Mouse (Mus musculus) gonadal fat pad, adult 2 months (tissue): Measurements from ENCODE around the gene Alcam. TPM values are rescaled to one million over a fixed set of nuclear protein-coding genes. Genes with fewer than 3 reads are reported as not detected.

Source experiments
- DNase-seq: peaks from one replicate; pipeline ENCODE4 v3.0.0-alpha.2; 2012; ENCODE audit warnings: low read depth
- polyA plus RNA-seq: library from polyadenylated mRNA; depleted of rRNA; stranded (reverse); fragments of >200 nt; gene quantifications from 2 replicates; pipeline ENCODE4 v1.2.3, GENCODE M21; 2012

Gene Alcam
- polyA plus RNA-seq, 1 experiment = 29.5 TPM

DNA sequence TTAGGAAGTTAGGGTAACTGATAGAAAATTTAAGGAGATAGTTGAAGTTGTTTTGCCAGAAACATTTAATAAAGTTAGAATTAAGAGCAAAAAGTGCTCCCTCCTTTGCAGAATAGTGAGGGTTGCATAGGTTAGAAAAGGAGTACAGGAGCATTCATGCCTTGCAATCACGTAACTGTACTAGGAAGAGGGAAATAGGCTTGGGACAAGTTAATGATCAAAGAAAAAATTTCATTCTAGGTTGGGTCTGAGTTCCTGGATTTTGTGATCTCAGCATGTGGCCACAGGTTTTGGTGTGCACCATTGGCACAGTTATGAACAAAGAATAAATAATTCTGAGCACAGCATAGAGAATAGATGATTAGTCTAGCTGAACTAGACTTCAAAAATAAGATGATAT lies 192.1 kb downstream of the Alcam start:
- no peak for DNase-seq

DNA sequence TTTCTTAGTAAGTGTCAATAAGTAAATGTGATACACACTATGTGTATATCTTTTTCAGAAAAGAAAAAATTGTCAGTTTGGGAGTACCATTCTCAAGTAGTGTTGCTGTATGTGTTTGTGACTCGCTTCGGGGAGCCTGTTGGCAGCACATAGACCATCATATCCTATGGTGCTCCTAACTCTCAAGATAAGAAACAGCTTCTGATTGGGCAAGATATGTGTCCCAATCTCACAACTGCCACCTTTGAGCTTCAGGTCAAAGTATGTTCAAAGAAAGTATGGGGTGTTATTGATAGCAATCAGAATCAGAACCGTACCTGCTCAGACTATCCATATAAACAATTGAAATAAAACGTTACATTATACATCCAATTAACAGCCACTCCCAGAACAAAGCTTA lies 202.9 kb downstream of the Alcam start:
- DNase-seq = no peak

DNA sequence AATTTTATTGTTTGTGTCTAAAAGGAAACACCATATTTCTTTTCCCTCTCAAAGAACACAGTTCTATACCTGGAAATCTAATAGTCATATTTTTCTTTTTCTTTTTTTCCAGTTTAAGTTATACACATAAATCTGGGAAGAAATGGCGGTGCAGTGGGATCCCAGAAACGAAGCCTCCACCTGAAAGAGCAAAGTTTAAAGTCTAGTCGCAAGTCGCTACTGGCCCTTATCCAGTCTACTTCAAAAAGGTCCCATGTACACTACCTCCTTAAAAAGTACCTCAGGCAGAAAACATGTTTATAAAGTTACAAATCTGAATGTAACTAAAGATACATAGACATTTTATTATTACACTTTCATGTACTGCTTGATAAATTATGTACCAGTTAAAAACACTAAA lies 203.7 kb downstream of the Alcam start:
- DNase-seq = no peak

DNA sequence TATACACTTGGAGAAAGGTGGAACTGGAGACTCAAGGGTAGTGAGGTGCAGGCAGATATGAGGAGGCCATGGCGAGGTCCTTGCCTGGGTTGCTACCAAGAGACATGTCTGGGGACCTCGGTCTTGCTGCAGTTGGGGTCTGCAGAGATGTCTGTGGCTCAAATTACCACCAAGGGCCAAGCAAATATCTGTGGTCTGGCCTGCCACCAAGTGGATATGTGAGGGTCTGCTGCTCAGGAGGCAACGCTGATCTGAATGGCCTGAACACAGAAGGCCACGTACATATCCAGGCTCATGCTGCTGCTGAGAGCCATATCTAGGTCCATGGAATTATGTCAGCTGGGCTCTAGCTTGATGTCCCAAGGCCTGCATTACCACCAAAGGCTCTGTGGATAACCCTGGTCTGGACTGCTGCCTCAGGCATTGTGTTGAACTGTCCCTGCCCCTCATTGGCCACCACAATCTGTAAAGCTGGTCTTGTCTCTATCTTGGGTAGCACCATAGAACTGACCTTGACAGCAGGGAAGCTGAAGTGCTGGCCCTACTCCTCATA lies 210.4 kb downstream of the Alcam start:
- no peak for DNase-seq

DNA sequence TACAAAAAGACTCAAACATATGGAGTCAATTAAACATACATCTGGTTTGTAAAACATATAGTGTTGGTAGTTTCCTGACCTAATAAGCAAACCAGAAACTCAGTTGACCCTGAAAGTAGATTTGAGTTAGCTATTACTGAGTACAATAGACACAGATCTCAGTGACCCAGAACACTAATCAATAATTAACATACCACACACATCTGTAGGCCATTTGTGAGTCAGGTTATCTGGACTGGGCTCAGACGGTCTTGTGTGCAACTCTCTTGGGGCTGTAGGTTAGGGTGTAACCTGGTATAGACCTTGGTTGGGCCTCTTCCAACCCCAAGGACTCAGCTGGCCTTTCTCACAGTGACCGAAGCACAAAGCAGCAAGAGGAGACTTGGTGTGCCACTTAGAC lies 211.7 kb downstream of the Alcam start:
- DNase-seq = no peak

DNA sequence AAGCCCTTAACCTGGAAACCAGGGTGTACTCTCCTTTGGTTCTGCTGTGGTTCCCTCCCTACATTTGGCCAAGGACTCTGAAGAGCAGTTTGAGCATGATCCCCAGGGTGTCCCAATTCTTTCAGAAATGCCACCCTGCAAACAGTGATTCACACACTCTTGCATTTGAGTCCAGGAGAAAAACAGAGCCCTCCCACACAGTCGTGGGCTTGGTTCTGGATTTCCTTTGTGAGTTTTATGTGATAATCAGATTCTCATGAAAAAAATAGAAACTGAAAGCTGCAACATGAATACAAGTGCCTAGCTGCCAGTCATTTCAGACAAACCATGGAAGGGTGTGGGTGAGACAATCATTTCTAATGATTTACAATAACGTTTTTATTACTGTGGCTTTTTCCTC lies 223.9 kb downstream of the Alcam start:
- peak; percentile 17 for DNase-seq

DNA sequence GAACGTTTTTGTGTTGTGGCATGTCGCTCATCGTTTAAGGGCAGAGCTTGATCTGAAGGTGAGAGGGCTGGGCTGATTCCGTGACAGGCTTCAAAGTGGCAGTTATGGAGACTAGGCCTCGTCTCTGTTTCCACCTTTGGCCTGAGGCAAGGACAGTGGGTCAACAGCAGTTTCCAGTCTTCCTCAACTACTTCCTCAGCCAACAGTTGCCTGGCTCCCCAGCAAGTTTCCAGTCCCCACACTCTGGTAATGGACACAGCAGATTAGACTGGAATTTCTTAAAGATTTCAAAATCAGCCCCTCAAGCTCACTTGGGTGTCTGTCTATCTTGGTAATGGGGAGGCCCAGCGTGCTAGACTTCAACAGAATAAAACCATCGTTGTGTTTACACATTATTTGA lies 224.4 kb downstream of the Alcam start:
- no peak for DNase-seq

DNA sequence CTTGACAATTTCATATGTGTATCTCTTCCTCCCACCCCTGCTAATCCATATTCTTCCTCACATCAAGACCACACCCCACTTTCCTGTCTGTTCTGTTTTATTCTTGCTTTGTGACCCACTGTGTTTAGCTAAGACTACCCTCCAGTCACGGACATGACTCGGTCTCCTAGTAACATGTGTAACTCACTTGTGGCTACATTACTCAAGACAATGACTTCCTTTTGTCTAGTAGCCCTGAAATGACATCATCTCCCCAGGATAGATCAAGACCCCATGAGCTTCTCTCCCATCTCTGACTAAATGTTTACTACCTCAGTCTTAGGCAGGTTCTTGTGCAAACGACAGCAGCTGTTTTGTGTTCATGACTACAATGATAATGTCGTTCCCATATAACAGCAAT lies 231.0 kb downstream of the Alcam start:
- DNase-seq = no peak

DNA sequence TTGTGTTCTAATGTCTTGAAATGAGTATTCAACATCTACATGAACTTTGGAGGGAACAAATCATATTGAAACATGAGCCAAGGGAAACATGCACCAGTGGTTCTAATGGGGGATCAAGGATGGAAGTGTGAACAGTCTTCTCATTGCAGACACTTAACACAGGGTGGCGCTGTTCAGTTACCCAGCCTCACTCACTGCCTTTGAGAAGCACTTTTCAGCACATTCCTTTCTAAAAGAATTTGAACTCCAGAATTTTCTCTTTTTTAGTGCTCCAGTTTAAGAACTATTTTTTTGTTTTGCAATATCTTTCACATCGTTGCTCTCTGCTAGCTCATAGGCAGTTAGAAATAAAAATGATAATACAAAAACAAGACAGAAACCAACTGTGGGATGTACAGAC lies 234.8 kb downstream of the Alcam start:
- DNase-seq = no peak

DNA sequence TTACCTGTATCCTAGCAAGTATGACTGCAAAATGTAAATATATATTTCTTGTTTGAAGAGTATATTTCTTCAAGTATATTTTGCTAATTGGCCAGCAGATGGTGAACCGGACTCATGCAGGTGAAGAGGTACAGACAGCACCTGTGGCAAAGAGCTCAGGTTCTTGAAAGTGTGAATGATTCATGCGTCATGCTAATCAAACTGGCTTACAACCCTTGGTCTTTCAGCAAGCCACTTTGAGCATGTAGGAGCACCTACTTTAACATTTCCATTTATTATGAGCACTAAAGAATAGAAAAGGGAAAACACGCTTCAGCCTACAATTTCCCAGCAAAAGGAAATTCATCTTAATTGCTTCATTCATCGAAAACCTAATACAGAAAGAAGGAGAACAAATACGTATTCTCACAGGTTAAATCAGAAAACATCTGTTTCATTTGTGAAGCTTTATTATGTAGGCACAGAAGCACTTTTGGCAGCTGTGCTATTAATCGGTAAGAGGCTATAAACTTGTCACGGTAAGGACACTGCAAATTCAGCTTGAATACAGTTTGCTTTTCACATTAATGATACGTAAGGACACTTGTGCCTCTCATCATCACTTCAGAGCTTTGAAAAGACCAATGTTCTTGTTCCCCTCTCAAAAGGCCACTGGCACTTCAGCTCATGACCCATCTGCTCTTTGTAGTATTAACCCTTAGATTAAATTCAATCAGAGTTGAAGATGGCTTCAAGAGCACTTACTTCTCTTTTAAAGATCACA lies 242.8 kb downstream of the Alcam start:
- DNase-seq = no peak

DNA sequence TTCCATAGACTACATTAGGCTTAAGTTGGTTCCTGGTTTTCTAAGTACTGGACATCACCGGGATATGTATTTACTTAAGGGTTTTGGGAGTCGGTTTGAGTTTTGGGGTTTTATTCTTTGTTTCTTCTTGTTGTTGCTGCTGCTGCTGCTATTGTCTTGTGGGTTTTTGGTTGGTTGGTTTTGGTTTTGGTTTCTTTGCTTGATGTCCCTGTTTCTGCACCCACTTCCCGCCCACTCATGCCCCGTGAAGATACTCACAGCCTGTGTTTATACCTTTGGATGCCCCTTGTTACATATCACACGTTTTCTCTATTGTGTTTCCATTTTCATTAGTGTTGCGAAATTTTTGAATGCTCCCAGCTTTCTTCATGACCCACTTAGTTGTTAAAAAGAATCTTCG lies 253.8 kb downstream of the Alcam start:
- DNase-seq = no peak
